Mouse (Mus musculus) MEL (cell line): Measurements from ENCODE around the gene Loxl1. TPM values are rescaled to one million over a fixed set of nuclear protein-coding genes. Genes with fewer than 3 reads are reported as not detected.

ENCODE experiments used
- DNase-seq: peaks from one replicate; pipeline ENCODE4 v3.0.0; 2011; ENCODE audit warnings: low read depth, low spot score
- H3K27ac ChIP-seq: 2 replicates; pipeline ENCODE4 v1.5.1; 2012; ENCODE audit warnings: low read depth, mild to moderate bottlenecking, control low read depth, low read length, moderate library complexity; ENCODE audit not compliant: control insufficient read depth
- H3K27me3 ChIP-seq, 2 experiments: fragments of 150-350 bp in 1 of 2; sonication (generic) in 1 of 2; 2 replicates each; pipeline ENCODE4 v1.6.1; 2012; ENCODE audit warnings: low read length in 2 of 2, mild to moderate bottlenecking in 2 of 2, improper control_type of control experiment in 1 of 2, moderate library complexity in 1 of 2; ENCODE audit not compliant: insufficient read depth in 2 of 2, control insufficient read depth in 1 of 2
- H3K36me3 ChIP-seq, 2 experiments: 2 replicates each; pipeline ENCODE4 v1.6.1; 2012 to 2014; ENCODE audit warnings: low read length in 2 of 2, improper control_type of control experiment in 1 of 2, inconsistent platforms in 1 of 2, mild to moderate bottlenecking in 1 of 2; ENCODE audit not compliant: insufficient read depth in 2 of 2, control insufficient read depth in 1 of 2
- H3K4me1 ChIP-seq, 2 experiments: fragments of 150-350 bp in 1 of 2; sonication (generic) in 1 of 2; 2 replicates each; pipeline ENCODE4 v1.6.1; 2012; ENCODE audit warnings: low read length in 2 of 2, improper control_type of control experiment in 1 of 2, mild to moderate bottlenecking in 1 of 2; ENCODE audit not compliant: insufficient read depth in 2 of 2, control insufficient read depth in 1 of 2
- H3K4me3 ChIP-seq, 2 experiments: fragments of 150-350 bp in 1 of 2; sonication (generic) in 1 of 2; 2 replicates each; pipeline ENCODE4 v1.5.1; 2012; ENCODE audit warnings: low read depth in 2 of 2, low read length in 2 of 2, mild to moderate bottlenecking in 2 of 2, moderate library complexity in 2 of 2, control low read depth in 1 of 2, improper control_type of control experiment in 1 of 2; ENCODE audit not compliant: control insufficient read depth in 1 of 2, insufficient read depth in 1 of 2
- H3K79me2 ChIP-seq: 2 replicates; pipeline ENCODE4 v1.6.1; 2012; ENCODE audit warnings: mild to moderate bottlenecking, low read length, moderate library complexity; ENCODE audit not compliant: control insufficient read depth, poor library complexity, insufficient read depth
- H3K9ac ChIP-seq: 2 replicates; pipeline ENCODE4 v1.6.1; 2012; ENCODE audit warnings: low read depth, mild to moderate bottlenecking, control low read depth, low read length, moderate library complexity; ENCODE audit not compliant: control insufficient read depth, poor library complexity, severe bottlenecking
- H3K9me3 ChIP-seq: fragments of 150-350 bp; sonication (generic); replicated peaks from 2 replicates; pipeline ENCODE4 v1.6.1; 2012; ENCODE audit warnings: mild to moderate bottlenecking, low read length, improper control_type of control experiment, moderate library complexity; ENCODE audit not compliant: insufficient read depth
- BHLHE40 ChIP-seq: IDR thresholded peaks from 2 replicates; pipeline ENCODE4 v1.6.1; 2012; ENCODE audit warnings: low read depth, mild to moderate bottlenecking, inconsistent platforms, low read length, improper control_type of control experiment, borderline replicate concordance
- CHD1 ChIP-seq: IDR thresholded peaks from 2 replicates; pipeline ENCODE4 v1.6.1; 2012; ENCODE audit warnings: low read depth, mild to moderate bottlenecking, inconsistent platforms, low read length, improper control_type of control experiment
- CHD2 ChIP-seq: IDR thresholded peaks from 2 replicates; pipeline ENCODE4 v1.6.1; 2011; ENCODE audit warnings: low read length, improper control_type of control experiment
- CTCF ChIP-seq, 3 experiments: IDR thresholded peaks in 2 of 3; conservative IDR thresholded peaks in 1 of 3; 2 replicates each; pipeline ENCODE4 v1.5.1; 2011 to 2012; ENCODE audit warnings: low read length in 3 of 3, low read depth in 2 of 3, mild to moderate bottlenecking in 2 of 3, improper control_type of control experiment in 1 of 3, inconsistent platforms in 1 of 3, mixed read lengths in 1 of 3, moderate library complexity in 1 of 3; ENCODE audit not compliant: control insufficient read depth in 1 of 3, insufficient read depth in 1 of 3, poor library complexity in 1 of 3, severe bottlenecking in 1 of 3
- E2F4 ChIP-seq: IDR thresholded peaks from 2 replicates; pipeline ENCODE4 v1.6.1; 2011; ENCODE audit warnings: low read depth, low read length, improper control_type of control experiment, borderline replicate concordance
- ELF1 ChIP-seq: IDR thresholded peaks from 2 replicates; pipeline ENCODE4 v1.6.1; 2014; ENCODE audit warnings: low read depth, mild to moderate bottlenecking, inconsistent platforms, low read length, improper control_type of control experiment, moderate library complexity
- EP300 ChIP-seq, 2 experiments: IDR thresholded peaks; 2 replicates each; pipeline ENCODE4 v1.6.1; 2011; ENCODE audit warnings: improper control_type of control experiment in 2 of 2, low read length in 2 of 2, low read depth in 1 of 2, mild to moderate bottlenecking in 1 of 2
- GATA1 ChIP-seq: IDR thresholded peaks from 2 replicates; pipeline ENCODE4 v1.6.1; 2011; ENCODE audit warnings: low read depth, low read length, improper control_type of control experiment
- HCFC1 ChIP-seq: IDR thresholded peaks from 2 replicates; pipeline ENCODE4 v1.6.1; 2012; ENCODE audit warnings: low read depth, mild to moderate bottlenecking, inconsistent platforms, low read length, improper control_type of control experiment, moderate library complexity
- KAT2A ChIP-seq: conservative IDR thresholded peaks from 2 replicates; pipeline ENCODE4 v1.6.1; 2012; ENCODE audit warnings: low read depth, low read length, improper control_type of control experiment, inconsistent platforms
- MAFK ChIP-seq: IDR thresholded peaks from 2 replicates; pipeline ENCODE4 v1.6.1; 2011; ENCODE audit warnings: low read depth, mild to moderate bottlenecking, low read length, improper control_type of control experiment, borderline replicate concordance
- MAX ChIP-seq: IDR thresholded peaks from 2 replicates; pipeline ENCODE4 v1.6.1; 2011; ENCODE audit warnings: low read length, improper control_type of control experiment
- MAZ ChIP-seq: IDR thresholded peaks from 2 replicates; pipeline ENCODE4 v1.6.1; 2012; ENCODE audit warnings: low read depth, mild to moderate bottlenecking, inconsistent platforms, low read length, improper control_type of control experiment
- MEF2A ChIP-seq: IDR thresholded peaks from 2 replicates; pipeline ENCODE4 v1.6.1; 2014; ENCODE audit warnings: low read depth, mild to moderate bottlenecking, inconsistent platforms, low read length, improper control_type of control experiment; ENCODE audit not compliant: poor library complexity, insufficient replicate concordance, severe bottlenecking; ENCODE audit errors: extremely low read depth
- MXI1 ChIP-seq: IDR thresholded peaks from 2 replicates; pipeline ENCODE4 v1.6.1; 2011; ENCODE audit warnings: mild to moderate bottlenecking, low read depth, low read length, improper control_type of control experiment
- MYB ChIP-seq: IDR thresholded peaks from 2 replicates; pipeline ENCODE4 v1.6.1; 2011; ENCODE audit warnings: mild to moderate bottlenecking, low read depth, low read length, improper control_type of control experiment
- MYC ChIP-seq: IDR thresholded peaks from 2 replicates; pipeline ENCODE4 v1.6.1; 2011; ENCODE audit warnings: low read depth, mild to moderate bottlenecking, low read length, improper control_type of control experiment, moderate library complexity
- NELFE ChIP-seq: IDR thresholded peaks from 2 replicates; pipeline ENCODE4 v1.6.1; 2011; ENCODE audit warnings: low read depth, low read length, improper control_type of control experiment
- NRF1 ChIP-seq: IDR thresholded peaks from 2 replicates; pipeline ENCODE4 v1.6.1; 2014; ENCODE audit warnings: low read depth, mild to moderate bottlenecking, inconsistent platforms, low read length, improper control_type of control experiment, moderate library complexity; ENCODE audit not compliant: poor library complexity, insufficient read depth, severe bottlenecking
- POLR2A ChIP-seq, 2 experiments: IDR thresholded peaks; 2 replicates each; pipeline ENCODE4 v1.6.1; 2011 to 2012; ENCODE audit warnings: low read length in 2 of 2, mild to moderate bottlenecking in 2 of 2, control low read depth in 1 of 2, improper control_type of control experiment in 1 of 2, low read depth in 1 of 2, moderate library complexity in 1 of 2; ENCODE audit not compliant: control insufficient read depth in 1 of 2, insufficient read depth in 1 of 2, poor library complexity in 1 of 2
- POLR2AphosphoS2 ChIP-seq: IDR thresholded peaks from 2 replicates; pipeline ENCODE4 v1.6.1; 2011; ENCODE audit warnings: low read length, improper control_type of control experiment
- RAD21 ChIP-seq: IDR thresholded peaks from 2 replicates; pipeline ENCODE4 v1.6.1; 2011; ENCODE audit warnings: mild to moderate bottlenecking, low read depth, low read length, improper control_type of control experiment
- RCOR1 ChIP-seq: IDR thresholded peaks from 2 replicates; pipeline ENCODE4 v1.6.1; 2012; ENCODE audit warnings: low read depth, mild to moderate bottlenecking, inconsistent platforms, low read length, improper control_type of control experiment
- SIN3A ChIP-seq: IDR thresholded peaks from 2 replicates; pipeline ENCODE4 v1.6.1; 2012; ENCODE audit warnings: low read length, improper control_type of control experiment, inconsistent platforms
- TAL1 ChIP-seq: IDR thresholded peaks from 2 replicates; pipeline ENCODE4 v1.6.1; 2012; ENCODE audit warnings: mild to moderate bottlenecking, inconsistent platforms, low read length, moderate library complexity, mixed read lengths
- TBP ChIP-seq: IDR thresholded peaks from 2 replicates; pipeline ENCODE4 v1.8.0; 2011; ENCODE audit warnings: low read depth, low read length, improper control_type of control experiment
- TCF12 ChIP-seq: IDR thresholded peaks from 2 replicates; pipeline ENCODE4 v1.6.1; 2014; ENCODE audit warnings: low read depth, mild to moderate bottlenecking, inconsistent platforms, low read length, improper control_type of control experiment, moderate library complexity
- UBTF ChIP-seq: IDR thresholded peaks from 2 replicates; pipeline ENCODE4 v1.6.1; 2012; ENCODE audit warnings: low read depth, mild to moderate bottlenecking, inconsistent platforms, low read length, improper control_type of control experiment, moderate library complexity, borderline replicate concordance; ENCODE audit not compliant: insufficient read depth
- ZC3H11A ChIP-seq: IDR thresholded peaks from 2 replicates; pipeline ENCODE4 v1.6.1; 2012; ENCODE audit warnings: low read depth, mild to moderate bottlenecking, inconsistent platforms, low read length, improper control_type of control experiment
- ZKSCAN1 ChIP-seq: IDR thresholded peaks from 2 replicates; pipeline ENCODE4 v1.6.1; 2012; ENCODE audit warnings: low read depth, mild to moderate bottlenecking, inconsistent platforms, low read length, improper control_type of control experiment, moderate library complexity
- ZMIZ1 ChIP-seq: IDR thresholded peaks from 2 replicates; pipeline ENCODE4 v1.6.1; 2012; ENCODE audit warnings: low read depth, mild to moderate bottlenecking, inconsistent platforms, low read length, improper control_type of control experiment, moderate library complexity
- ZNF384 ChIP-seq: IDR thresholded peaks from 2 replicates; pipeline ENCODE4 v1.6.1; 2012; ENCODE audit warnings: low read depth, mild to moderate bottlenecking, inconsistent platforms, low read length, improper control_type of control experiment
- polyA plus RNA-seq, 2 experiments: library from polyadenylated mRNA; stranded (reverse) in 1 of 2; unstranded in 1 of 2; fragments of >175 nt in 1 of 2; fragments of >200 nt in 1 of 2; gene quantifications; 2 replicates each; pipeline versions ENCODE4 v1.2.1 to v1.2.4; 2012; ENCODE audit warnings: low replicate concordance in 2 of 2, low read depth in 1 of 2; ENCODE audit not compliant: insufficient read length in 2 of 2, insufficient read depth in 1 of 2, missing spikeins in 1 of 2
- total RNA-seq: library from RNA; depleted of rRNA; stranded (reverse); fragments of 300-350 nt; gene quantifications from 2 replicates; pipeline ENCODE4 v1.2.3, GENCODE M21; 2012

Loxl1 gene
- total and polyA plus RNA-seq, 3 experiments: not detected

DNA sequence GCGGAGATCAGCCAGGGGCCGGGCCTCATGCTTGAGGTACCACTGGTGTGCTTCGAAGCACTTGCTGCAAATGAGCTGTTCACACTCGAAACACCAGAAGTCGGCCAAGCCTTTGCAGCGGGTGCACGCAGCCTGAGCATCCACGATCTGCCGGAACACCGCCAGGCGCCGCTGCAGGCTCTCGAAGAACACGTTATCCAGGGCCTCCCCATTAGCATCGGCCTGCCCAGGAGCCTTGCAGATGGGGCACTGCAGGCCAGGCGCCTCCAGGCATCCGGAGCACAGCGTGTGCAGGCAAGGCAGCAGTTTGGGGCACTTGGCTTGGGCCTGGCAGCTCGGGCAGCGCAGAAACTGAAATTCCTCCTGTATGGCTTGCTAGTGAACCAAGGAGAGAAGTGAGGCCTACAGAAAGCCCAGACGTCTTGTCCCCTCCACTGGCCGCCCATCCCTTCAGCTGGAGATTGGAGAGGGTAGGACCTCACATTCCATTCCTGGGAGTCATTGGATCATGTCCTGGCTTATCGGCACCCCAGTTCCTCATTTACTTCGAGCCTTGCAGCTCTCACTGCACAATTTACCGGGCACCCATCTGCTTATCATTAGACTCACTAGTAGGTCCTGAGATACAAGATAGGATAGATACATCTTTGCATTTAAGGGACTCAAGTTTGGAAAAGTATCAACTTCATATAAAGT lies 65.8 kb downstream of the Loxl1 start (continued):
- peak; percentile 31; the same call in 1 of the 2 replicates for TF ChIP-seq NELFE
- peak; percentile 70 for TF ChIP-seq RCOR1
- peak; percentile 10; the same call in 1 of the 2 replicates for TF ChIP-seq ZNF384
- peak; percentile 47; the same call in 1 of the 2 replicates for TF ChIP-seq MAX
- peak; percentile 28 for TF ChIP-seq ZC3H11A
- peak; percentile 83 for TF ChIP-seq TAL1
- peak; percentile 43; the same call in 1 of the 2 replicates for TF ChIP-seq MYC
- 0 out of 2 replicates have a peak, but pooled peaks have one; percentile 35 for TF ChIP-seq ZMIZ1
- peak; percentile 61; the same call in 1 of the 2 replicates for TF ChIP-seq MXI1

DNA sequence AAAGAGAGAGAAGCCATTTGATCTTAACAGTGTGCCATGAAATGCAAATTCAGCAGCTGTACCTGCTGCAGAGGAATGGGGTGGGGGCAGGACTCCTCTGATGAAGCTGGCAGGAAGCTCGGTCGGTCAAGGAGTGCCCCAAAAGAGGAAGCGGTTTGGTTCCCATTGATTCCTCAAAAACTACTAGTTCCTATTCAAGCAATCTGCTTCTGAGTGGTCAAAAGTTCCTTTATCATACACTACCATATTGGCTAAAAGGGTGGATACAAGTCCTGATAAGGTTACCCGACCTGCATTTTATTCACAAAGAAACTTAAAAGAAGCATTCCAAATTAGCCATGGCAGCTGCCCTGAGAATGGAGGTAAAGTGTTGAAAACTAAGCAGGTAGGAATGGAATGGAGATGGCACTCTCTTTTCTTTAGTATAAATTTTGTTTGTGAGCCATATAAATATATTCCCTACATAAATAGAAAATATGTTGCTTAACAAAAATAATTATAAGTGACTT lies 66.8 kb downstream of the Loxl1 start:
- peaks cover 48% of the 10 kb centered on the region for H3K79me2 ChIP-seq
- no peaks in the 10 kb centered on the region for H3K27me3 ChIP-seq
- H3K9ac ChIP-seq: peak overlapping the region; percentile 73; the same call in 1 of the 2 replicates
- peak; percentile 84 for DNase-seq
- H3K4me3 ChIP-seq: peak overlapping the region; percentile 14 to 81; a peak in 2 of 4 replicates
- peaks cover 19 to 43% of the 10 kb centered on the region in 2 experiments for H3K4me1 ChIP-seq
- peaks cover 0 to 49% of the 10 kb centered on the region in 2 experiments; a peak in 3 of 4 replicates for H3K36me3 ChIP-seq
- H3K9me3 ChIP-seq: no peaks in the 10 kb centered on the region
- peak overlapping the region; percentile 82 for H3K27ac ChIP-seq
- TF ChIP-seq E2F4 (no peak), SIN3A (peak; percentile 85), MAFK (peak; percentile 70; the same call in 1 of the 2 replicates), HCFC1 (peak; percentile 23; the same call in 1 of the 2 replicates), ELF1 (peak; percentile 55; the same call in 1 of the 2 replicates), ZKSCAN1 (no peak), EP300 (IDR thresholded peaks at IDR 0.05; ENCODE audit: low read depth in 1 of 2, low read length in 2 of 2) (peak; percentile 96 to 97), BHLHE40 (0 out of 2 replicates have a peak, but pooled peaks have one; percentile 7), RCOR1 (peak; percentile 96), CHD2 (no peak), MYB (no peak), TBP (0 out of 2 replicates have a peak, but pooled peaks have one; percentile 53), MEF2A (no peak), NRF1 (no peak), UBTF (no peak), CTCF (IDR thresholded peaks at IDR 0.05 in 2 of 3, conservative IDR thresholded peaks at IDR 0.05 in 1 of 3; ENCODE audit: control insufficient read depth in 1 of 3, insufficient read depth in 1 of 3, low read depth in 2 of 3, low read length in 3 of 3, poor library complexity in 1 of 3, severe bottlenecking in 1 of 3) (no peak), MXI1 (no peak), CHD1 (no peak), RAD21 (no peak), MYC (peak; percentile 76; the same call in 1 of the 2 replicates), GATA1 (peak; percentile 98), KAT2A (no peak), POLR2AphosphoS2 (no peak), ZMIZ1 (0 out of 2 replicates have a peak, but pooled peaks have one; percentile 42), TCF12 (peak; percentile 97), POLR2A (IDR thresholded peaks at IDR 0.05; ENCODE audit: control insufficient read depth in 1 of 2, insufficient read depth in 1 of 2, low read depth in 1 of 2, low read length in 2 of 2, poor library complexity in 1 of 2) (no peak; a peak in 1 of 4 replicates), MAZ (0 out of 2 replicates have a peak, but pooled peaks have one; percentile 52), ZC3H11A (no peak)
